Mouse (Mus musculus): ENCODE measurements at regions not wholly inside any gene's neighbourhood (a gene's known extent, or its start where the extent isn't known, plus 50 kb on each side); places are given as distances from the start of the nearest gene placed in this dataset.

GRCm38 (mm10) chr11:23996250-23996649, 78.6 kb downstream of the A830031A19Rik start:
- Histone ChIP-seq H3K27me3 (replicated peaks; ENCODE audit: insufficient read depth, low read length) (no peaks in the 10 kb centered on the region), H3K9me3 (ENCODE audit: low read length) (no peaks in the 10 kb centered on the region), H3K9ac (replicated peaks; ENCODE audit: low read depth) (no peak overlapping the region), H3K4me2 (replicated peaks; ENCODE audit: low read depth, low read length) (no peak overlapping the region), H3K4me1 (ENCODE audit: insufficient read depth, low read depth, low read length) (no peaks in the 10 kb centered on the region), H3K36me3 (ENCODE audit: insufficient read depth, low read length) (no peaks in the 10 kb centered on the region), H3K4me3 (ENCODE audit: low read depth, low read length) (no peak overlapping the region), H3K27ac (ENCODE audit: low read length) (no peak overlapping the region)
- ATAC-seq (no peak), DNase-seq (ENCODE audit: low spot score) (no peak)
- WGBS: 77% methylated on average over 9 of the region's 9 CpGs
- TF ChIP-seq CTCF (IDR thresholded peaks at IDR 0.05): no peak
- TF ChIP-seq EP300 (IDR thresholded peaks at IDR 0.05): no peak

GRCm38 (mm10) chr11:23994160-23994559, 80.7 kb downstream of the A830031A19Rik start:
- no peaks in the 10 kb centered on the region for H3K27me3 ChIP-seq (replicated peaks; ENCODE audit: insufficient read depth, low read length)
- H3K4me3 ChIP-seq (ENCODE audit: low read depth, low read length): no peak overlapping the region
- TF ChIP-seq CTCF (IDR thresholded peaks at IDR 0.05) (no peak), EP300 (IDR thresholded peaks at IDR 0.05) (no peak)
- H3K4me1 ChIP-seq (ENCODE audit: insufficient read depth, low read depth, low read length): no peaks in the 10 kb centered on the region
- H3K36me3 ChIP-seq (ENCODE audit: insufficient read depth, low read length): no peaks in the 10 kb centered on the region
- DNase-seq (ENCODE audit: low spot score) (no peak), ATAC-seq (no peak)
- H3K27ac ChIP-seq (ENCODE audit: low read length): no peak overlapping the region
- no peaks in the 10 kb centered on the region for H3K9me3 ChIP-seq (ENCODE audit: low read length)
- H3K4me2 ChIP-seq (replicated peaks; ENCODE audit: low read depth, low read length): no peak overlapping the region
- no peak overlapping the region for H3K9ac ChIP-seq (replicated peaks; ENCODE audit: low read depth)

- no peak for ATAC-seq
Measured at GRCm38 (mm10) chr11:23987532-23988450, 87.1 kb downstream of the A830031A19Rik start.

GRCm38 (mm10) chr11:23985231-23985630, 89.6 kb downstream of the A830031A19Rik start:
- Histone ChIP-seq H3K4me2 (replicated peaks; ENCODE audit: low read depth, low read length) (no peak overlapping the region), H3K9ac (replicated peaks; ENCODE audit: low read depth) (no peak overlapping the region), H3K4me1 (ENCODE audit: insufficient read depth, low read depth, low read length) (no peaks in the 10 kb centered on the region), H3K27me3 (replicated peaks; ENCODE audit: insufficient read depth, low read length) (no peaks in the 10 kb centered on the region), H3K9me3 (ENCODE audit: low read length) (no peaks in the 10 kb centered on the region), H3K4me3 (ENCODE audit: low read depth, low read length) (no peak overlapping the region), H3K27ac (ENCODE audit: low read length) (no peak overlapping the region), H3K36me3 (ENCODE audit: insufficient read depth, low read length) (no peaks in the 10 kb centered on the region)
- DNase-seq (ENCODE audit: low spot score): no peak
- TF ChIP-seq EP300 (IDR thresholded peaks at IDR 0.05) (no peak), CTCF (IDR thresholded peaks at IDR 0.05) (no peak)
- no peak for ATAC-seq
- WGBS: 79% methylated on average over 3 of the region's 3 CpGs

More at GRCm38 (mm10) chr11:23987532-23988450, 87.1 kb downstream of the A830031A19Rik start:
- H3K9ac ChIP-seq (replicated peaks; ENCODE audit: low read depth): no peak overlapping the region
- H3K36me3 ChIP-seq (ENCODE audit: insufficient read depth, low read length): no peaks in the 10 kb centered on the region
- no peak overlapping the region for H3K4me3 ChIP-seq (ENCODE audit: low read depth, low read length)
- H3K4me2 ChIP-seq (replicated peaks; ENCODE audit: low read depth, low read length): no peak overlapping the region
- no peak overlapping the region for H3K27ac ChIP-seq (ENCODE audit: low read length)
- WGBS: 59% methylated on average over 7 of the region's 7 CpGs
- no peak for DNase-seq (ENCODE audit: low spot score)
- H3K9me3 ChIP-seq (ENCODE audit: low read length): no peaks in the 10 kb centered on the region
- H3K27me3 ChIP-seq (replicated peaks; ENCODE audit: insufficient read depth, low read length): no peaks in the 10 kb centered on the region
- TF ChIP-seq EP300 (IDR thresholded peaks at IDR 0.05): no peak
- TF ChIP-seq CTCF (IDR thresholded peaks at IDR 0.05): no peak
- no peaks in the 10 kb centered on the region for H3K4me1 ChIP-seq (ENCODE audit: insufficient read depth, low read depth, low read length)

GRCm38 (mm10) chr11:23979332-23979731, 84.3 kb upstream of the Papolg start:
- DNase-seq (ENCODE audit: low spot score) (peak; percentile 65), ATAC-seq (no peak)
- 7% methylated on average over 5 of the region's 5 CpGs for WGBS

GRCm38 (mm10) chr11:23978300-23978699, 83.2 kb upstream of the Papolg start:
- no peak overlapping the region for H3K4me3 ChIP-seq (ENCODE audit: low read depth, low read length)
- H3K9ac ChIP-seq (replicated peaks; ENCODE audit: low read depth): no peak overlapping the region
- no peaks in the 10 kb centered on the region for H3K4me1 ChIP-seq (ENCODE audit: insufficient read depth, low read depth, low read length)
- H3K4me2 ChIP-seq (replicated peaks; ENCODE audit: low read depth, low read length): no peak overlapping the region
- H3K9me3 ChIP-seq (ENCODE audit: low read length): no peaks in the 10 kb centered on the region
- no peaks in the 10 kb centered on the region for H3K36me3 ChIP-seq (ENCODE audit: insufficient read depth, low read length)
- ATAC-seq: no peak
- no peak for DNase-seq (ENCODE audit: low spot score)
- 59% methylated on average over 5 of the region's 5 CpGs for WGBS
- H3K27me3 ChIP-seq (replicated peaks; ENCODE audit: insufficient read depth, low read length): no peaks in the 10 kb centered on the region
- TF ChIP-seq EP300 (IDR thresholded peaks at IDR 0.05) (no peak), CTCF (IDR thresholded peaks at IDR 0.05) (no peak)
- no peak overlapping the region for H3K27ac ChIP-seq (ENCODE audit: low read length)

More at GRCm38 (mm10) chr11:23979332-23979731, 84.3 kb upstream of the Papolg start:
- Histone ChIP-seq H3K9ac (replicated peaks; ENCODE audit: low read depth) (no peak overlapping the region), H3K27ac (ENCODE audit: low read length) (no peak overlapping the region), H3K4me3 (ENCODE audit: low read depth, low read length) (no peak overlapping the region), H3K9me3 (ENCODE audit: low read length) (no peaks in the 10 kb centered on the region), H3K4me2 (replicated peaks; ENCODE audit: low read depth, low read length) (no peak overlapping the region), H3K4me1 (ENCODE audit: insufficient read depth, low read depth, low read length) (no peaks in the 10 kb centered on the region), H3K36me3 (ENCODE audit: insufficient read depth, low read length) (no peaks in the 10 kb centered on the region), H3K27me3 (replicated peaks; ENCODE audit: insufficient read depth, low read length) (no peaks in the 10 kb centered on the region)
- TF ChIP-seq CTCF (IDR thresholded peaks at IDR 0.05) (peak; percentile 93), EP300 (IDR thresholded peaks at IDR 0.05) (no peak)

Measured in lung, postnatal 0 days (tissue).